Mouse (Mus musculus): ENCODE measurements around the gene Slc5a4a.
A peak's percentile ranks its signal among the peaks of the same experiment; 100 is the strongest.

- peak; percentile 21; the same call in 1 of the 2 replicates for TF ChIP-seq CTCF (IDR thresholded peaks at IDR 0.05; ENCODE audit: low read depth)
- TF ChIP-seq EP300 (IDR thresholded peaks at IDR 0.05; ENCODE audit: low read depth) = no peak
Observed at GRCm38 (mm10) chr10:76229627-76230026, 82.4 kb downstream of the Slc5a4a start.
